Mouse (Mus musculus) naive thymus-derived CD4-positive, alpha-beta T cell, adult 2 months (primary cell): ENCODE data around the gene Ccdc15.
A peak's percentile ranks its signal among the peaks of the same experiment; 100 is the strongest.

Source experiments
- DNase-seq: peaks from one replicate; pipeline ENCODE4 v3.0.0-alpha.2; 2011; ENCODE audit warnings: low read depth

Ccdc15 gene

GRCm38 (mm10) chr9:37232201-37233195 is 115.7 kb downstream of the Ccdc15 start:
- no peak for DNase-seq

GRCm38 (mm10) chr9:37230486-37231195 is 117.6 kb downstream of the Ccdc15 start:
- DNase-seq = peak; percentile 74

GRCm38 (mm10) chr9:37229880-37230325 is 118.3 kb downstream of the Ccdc15 start:
- peak; percentile 78 for DNase-seq
